Mouse (Mus musculus) thymus, postnatal 4 days (tissue): ENCODE results near the gene Itga6.
"Not testable (repeated sequence)": the region's sequence is repeated elsewhere in the genome, so short reads cannot be mapped to it uniquely, and the experiment has no call there.

Source experiments
- DNase-seq: peaks from one replicate; pipeline ENCODE4 v3.0.0; 2021

The Itga6 gene

DNA sequence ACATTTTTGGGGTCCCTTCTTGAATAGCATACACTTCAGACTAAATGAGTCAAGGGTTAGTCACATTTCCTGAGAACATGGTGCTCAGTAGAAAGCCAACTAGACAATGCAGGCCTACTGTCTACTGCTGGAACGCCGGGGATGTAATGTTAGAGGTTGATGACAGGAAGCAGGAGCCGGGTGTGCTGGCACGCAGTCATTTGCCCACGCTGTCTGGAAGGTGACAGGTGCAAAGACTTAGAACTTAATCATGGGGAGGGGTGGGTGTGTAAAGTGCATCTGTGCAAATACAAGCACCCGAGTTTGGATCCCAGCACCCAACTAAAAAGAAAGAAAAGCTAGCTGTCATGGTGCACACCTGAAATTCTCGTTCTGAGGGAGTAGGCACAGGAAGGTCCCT, 159.7 kb downstream of the Itga6 start:
- no peak for DNase-seq

DNA sequence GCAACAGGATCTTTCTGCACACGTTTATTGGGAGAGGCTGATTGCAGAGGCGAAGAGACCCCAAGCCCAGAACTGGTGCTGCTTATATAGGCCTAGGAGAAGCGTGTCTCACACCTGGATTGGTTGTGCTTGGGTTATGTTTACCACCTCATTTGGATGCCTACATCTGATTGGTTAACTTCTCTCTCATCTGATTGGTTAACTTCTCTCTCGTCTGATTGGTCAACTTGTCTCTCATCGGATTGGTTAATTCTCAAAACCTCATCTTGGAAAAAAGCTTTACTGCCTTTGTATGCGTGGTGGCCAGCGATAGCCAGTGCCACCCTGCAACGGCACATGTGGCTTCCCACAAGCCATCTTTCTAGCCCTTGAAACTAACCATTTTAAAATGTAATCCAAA, 160.9 kb downstream of the Itga6 start:
- not testable (repeated sequence) for DNase-seq
